Mouse (Mus musculus): ENCODE data around the gene Rnf135. TPM values are rescaled to one million over a fixed set of nuclear protein-coding genes. Genes with fewer than 3 reads are reported as not detected.
"Not testable (repeated sequence)": the region's sequence is repeated elsewhere in the genome, so short reads cannot be mapped to it uniquely, and the experiment has no call there.

Rnf135 gene
- polyA plus RNA-seq, 1 experiment from 2014 or later, result 10.1 TPM

DNA sequence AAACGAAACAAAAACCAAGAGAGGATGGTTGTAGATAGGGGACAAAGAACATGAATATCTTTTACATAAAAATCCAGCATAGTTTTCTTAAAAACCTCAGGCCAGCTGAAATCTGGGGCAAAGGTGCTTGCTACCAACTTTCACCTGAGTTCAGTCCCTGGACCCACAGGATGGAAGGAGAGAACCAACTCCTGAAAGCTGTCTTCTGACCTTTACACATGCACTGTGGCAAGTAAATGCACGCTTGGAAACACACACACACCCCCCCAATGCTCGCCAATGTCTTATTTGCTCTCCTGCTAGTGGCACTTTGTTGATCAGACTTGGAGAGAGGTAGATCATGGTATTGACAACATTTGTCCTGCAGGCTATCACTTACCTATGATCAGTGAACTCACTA lies 31.6 kb downstream of the Rnf135 start:
- no peaks in the 10 kb centered on the region for H3K9me3 ChIP-seq
- ATAC-seq, result no peak
- 91% methylated on average over 3 of the region's 3 CpGs for WGBS
- H3K4me1 ChIP-seq (replicated peaks), result peaks cover 2% of the 10 kb centered on the region
- no peak overlapping the region for H3K9ac ChIP-seq
- H3K4me3 ChIP-seq (replicated peaks), result no peak overlapping the region
- H3K36me3 ChIP-seq, result 0 out of 2 replicates have a peak, but pooled peaks cover under 1% of the 10 kb centered on the region
- no peaks in the 10 kb centered on the region for H3K27me3 ChIP-seq (replicated peaks)
- H3K4me2 ChIP-seq (replicated peaks), result no peak overlapping the region
- H3K27ac ChIP-seq, result no peak overlapping the region

DNA sequence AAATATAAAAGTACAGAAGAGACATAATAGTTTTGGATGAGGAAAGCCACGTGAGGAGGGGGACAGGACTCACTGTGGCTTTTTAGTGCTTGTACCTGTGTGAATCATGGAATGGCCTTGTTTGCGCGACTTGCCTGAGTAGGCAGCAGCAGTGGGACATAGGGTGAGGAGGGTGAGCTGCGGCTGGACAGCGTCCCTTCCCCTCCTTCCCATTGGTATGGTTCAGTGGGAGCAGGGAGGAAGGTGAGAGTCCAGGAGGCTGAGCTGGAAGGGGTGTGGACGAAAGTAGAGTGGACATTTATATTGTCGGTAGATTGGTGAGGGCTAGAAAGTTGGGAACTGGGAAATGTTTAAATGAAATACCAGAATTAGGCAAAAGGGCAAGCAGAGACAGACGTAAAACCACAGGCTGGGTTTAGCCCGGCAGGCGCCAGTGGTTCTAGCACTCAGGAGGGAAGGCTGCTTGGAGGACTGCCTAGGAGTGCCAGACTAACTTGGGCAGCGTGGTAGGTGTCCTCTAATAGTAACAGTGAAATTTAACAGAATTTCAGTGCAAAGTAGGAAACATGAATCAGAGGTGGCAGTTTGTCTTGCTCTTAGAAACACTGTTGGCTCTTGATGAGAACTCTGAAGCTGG lies 35.1 kb downstream of the Rnf135 start:
- Histone ChIP-seq H3K27ac (no peak overlapping the region), H3K9ac (no peak overlapping the region), H3K27me3 (replicated peaks) (no peaks in the 10 kb centered on the region), H3K4me1 (replicated peaks) (no peaks in the 10 kb centered on the region), H3K9me3 (no peaks in the 10 kb centered on the region), H3K36me3 (0 out of 2 replicates have a peak, but pooled peaks cover 3% of the 10 kb centered on the region), H3K4me2 (replicated peaks) (no peak overlapping the region), H3K4me3 (replicated peaks) (no peak overlapping the region)
- ATAC-seq, result no peak
- WGBS, result 80% methylated on average over 11 of the region's 11 CpGs

DNA sequence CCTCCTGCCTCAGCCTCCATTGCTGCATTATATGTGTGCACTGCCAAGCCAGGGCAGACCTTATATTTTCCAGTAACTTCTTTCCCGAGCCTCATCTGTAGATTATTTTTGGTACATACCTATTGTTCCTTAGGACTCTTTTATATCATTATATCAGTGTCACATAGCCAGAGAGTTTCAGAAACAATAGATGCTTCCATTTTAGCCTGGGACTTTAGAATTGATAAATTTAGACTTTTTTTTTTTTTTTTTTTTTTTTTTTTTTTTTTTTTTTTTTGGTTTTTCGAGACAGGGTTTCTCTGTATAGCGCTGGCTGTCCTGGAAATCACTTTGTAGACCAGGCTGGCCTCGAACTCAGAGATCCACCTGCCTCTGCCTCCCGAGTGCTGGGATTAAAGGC lies 46.4 kb downstream of the Rnf135 start:
- not testable (repeated sequence) for H3K36me3 ChIP-seq; ATAC-seq; H3K4me1 ChIP-seq (replicated peaks); H3K27ac ChIP-seq; H3K4me2 ChIP-seq (replicated peaks); H3K4me3 ChIP-seq (replicated peaks); H3K27me3 ChIP-seq (replicated peaks); H3K9ac ChIP-seq; H3K9me3 ChIP-seq
- 82% methylated on average over 5 of the region's 5 CpGs for WGBS

DNA sequence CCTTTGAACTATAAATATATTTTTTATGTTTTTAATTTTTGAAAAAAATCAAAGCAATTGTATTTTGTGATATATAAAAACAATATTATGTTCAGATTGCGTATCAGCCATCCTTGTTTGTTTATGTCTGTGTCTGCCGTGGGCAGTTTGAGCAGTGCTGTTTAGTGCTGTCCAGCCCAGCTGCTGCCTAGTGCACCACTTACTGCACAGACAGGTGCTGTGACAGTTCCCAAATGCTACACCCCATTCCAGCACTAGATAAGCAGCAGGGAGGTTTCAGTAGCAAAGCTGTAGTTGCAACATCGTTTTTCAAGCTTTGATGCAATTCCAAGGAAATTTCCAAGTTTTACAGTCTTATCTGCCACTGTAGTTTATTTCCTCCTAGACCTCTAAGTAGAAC lies 53.6 kb downstream of the Rnf135 start:
- H3K27me3 ChIP-seq (replicated peaks), result no peaks in the 10 kb centered on the region
- WGBS, result 74% methylated on average over 3 of the region's 3 CpGs
- no peak for ATAC-seq

DNA sequence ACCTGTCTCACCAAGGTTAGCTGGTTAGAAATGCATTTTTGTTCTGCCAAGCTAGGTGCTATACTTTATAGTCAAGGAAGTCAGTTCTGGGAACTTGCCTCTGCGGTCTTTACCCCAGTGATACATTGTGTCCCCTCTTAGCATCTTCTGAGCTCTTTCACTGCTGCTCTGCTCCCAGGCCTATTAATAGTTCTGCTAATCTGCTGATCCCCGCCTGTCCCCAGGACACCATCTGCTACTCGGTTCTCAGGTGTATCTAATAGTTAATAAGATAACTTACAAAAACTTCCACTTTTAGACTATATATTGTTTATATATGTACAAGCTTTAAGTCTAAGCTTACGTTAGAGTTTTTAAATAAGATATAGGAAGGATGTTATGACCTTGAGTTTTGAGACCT lies 54.7 kb downstream of the Rnf135 start:
- no peak overlapping the region for H3K27ac ChIP-seq
- no peak overlapping the region for H3K4me2 ChIP-seq (replicated peaks)
- H3K4me3 ChIP-seq (replicated peaks), result no peak overlapping the region
- H3K9ac ChIP-seq, result no peak overlapping the region
- no peaks in the 10 kb centered on the region for H3K4me1 ChIP-seq (replicated peaks)
- no peaks in the 10 kb centered on the region for H3K27me3 ChIP-seq (replicated peaks)
- 85% methylated on average over 4 of the region's 4 CpGs for WGBS
- H3K36me3 ChIP-seq, result peaks cover 8% of the 10 kb centered on the region; the same call in 1 of the 2 replicates
- no peak for ATAC-seq
- no peaks in the 10 kb centered on the region for H3K9me3 ChIP-seq

More for the DNA sequence above, 53.6 kb downstream of the Rnf135 start:
- H3K4me3 ChIP-seq (replicated peaks), result no peak overlapping the region
- no peak overlapping the region for H3K27ac ChIP-seq
- H3K4me1 ChIP-seq (replicated peaks), result no peaks in the 10 kb centered on the region
- H3K36me3 ChIP-seq, result peaks cover 4% of the 10 kb centered on the region; the same call in 1 of the 2 replicates
- H3K4me2 ChIP-seq (replicated peaks), result no peak overlapping the region
- no peak overlapping the region for H3K9ac ChIP-seq
- no peaks in the 10 kb centered on the region for H3K9me3 ChIP-seq

DNA sequence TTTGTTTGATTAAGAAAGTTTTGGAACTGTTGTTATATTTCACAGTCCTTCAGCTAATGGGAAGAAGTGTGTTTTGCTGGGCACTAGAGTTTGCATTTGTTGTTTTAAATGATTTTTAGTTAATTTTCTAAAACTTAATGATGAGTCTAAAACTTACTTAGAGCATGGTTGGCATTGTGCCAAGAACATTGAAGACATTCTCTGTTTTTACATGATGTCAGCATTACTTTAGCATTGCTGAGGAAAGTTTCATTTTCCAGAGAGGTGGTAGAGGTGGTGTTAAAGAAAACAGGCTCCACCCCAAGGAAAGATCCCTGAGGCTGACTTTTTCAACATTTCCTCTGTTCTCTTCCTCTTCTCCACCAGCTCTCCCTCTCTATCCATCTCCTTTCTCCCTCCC lies 63.4 kb downstream of the Rnf135 start:
- no peak overlapping the region for H3K4me2 ChIP-seq (replicated peaks)
- H3K27me3 ChIP-seq (replicated peaks), result no peaks in the 10 kb centered on the region
- no peak overlapping the region for H3K9ac ChIP-seq
- no peaks in the 10 kb centered on the region for H3K4me1 ChIP-seq (replicated peaks)
- no peak overlapping the region for H3K4me3 ChIP-seq (replicated peaks)
- ATAC-seq, result no peak
- peaks cover 10% of the 10 kb centered on the region; the same call in 1 of the 2 replicates for H3K36me3 ChIP-seq
- no peaks in the 10 kb centered on the region for H3K9me3 ChIP-seq
- H3K27ac ChIP-seq, result no peak overlapping the region

DNA sequence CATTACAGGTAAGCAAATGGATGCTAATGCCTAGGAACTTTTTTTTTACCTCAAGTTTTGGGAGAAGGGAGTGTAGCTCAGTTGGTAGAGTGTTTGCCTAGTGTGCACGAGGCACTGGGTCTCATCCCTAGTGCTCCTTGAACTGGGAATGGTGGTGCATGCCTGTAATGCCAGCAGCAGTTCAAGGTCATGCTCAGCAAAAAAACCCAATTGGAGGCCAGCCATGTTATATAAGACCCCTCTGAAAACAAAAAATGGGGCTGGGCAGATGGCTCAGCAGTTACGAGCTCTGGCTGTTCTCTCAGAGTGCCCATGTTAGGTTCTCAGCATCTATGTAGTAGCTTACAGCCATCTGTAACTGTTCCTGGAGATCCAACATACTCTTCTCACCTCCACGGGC lies 64.9 kb downstream of the Rnf135 start:
- H3K36me3 ChIP-seq, result 0 out of 2 replicates have a peak, but pooled peaks cover 4% of the 10 kb centered on the region
- no peak for ATAC-seq

More for the DNA sequence above, 64.9 kb downstream of the Rnf135 start:
- Histone ChIP-seq H3K27me3 (replicated peaks) (no peaks in the 10 kb centered on the region), H3K4me1 (replicated peaks) (no peaks in the 10 kb centered on the region), H3K9me3 (no peaks in the 10 kb centered on the region), H3K27ac (no peak overlapping the region), H3K9ac (no peak overlapping the region), H3K4me2 (replicated peaks) (no peak overlapping the region), H3K4me3 (replicated peaks) (no peak overlapping the region)
- 90% methylated on average over 3 of the region's 3 CpGs for WGBS

Other genes starting within 250 kb of the Rnf135 start
- gene Utp6, start 221.5 kb upstream of the Rnf135 start, polyA plus RNA-seq (2015; fragmentation: Nextera tagmentation; extraction: Ambion mirVana), result 47.0 and 50.0 TPM in 2 replicates
- gene Suz12, start 190.7 kb upstream of the Rnf135 start, polyA plus RNA-seq (2015; fragmentation: Nextera tagmentation; extraction: Ambion mirVana), result 19.2 and 22.6 TPM in 2 replicates
- gene Crlf3, start 102.9 kb upstream of the Rnf135 start, polyA plus RNA-seq (2015; fragmentation: Nextera tagmentation; extraction: Ambion mirVana), result 26.4 and 31.7 TPM in 2 replicates
- 7.3 and 8.9 TPM in 2 replicates for gene Atad5, start 94.5 kb upstream of the Rnf135 start, polyA plus RNA-seq (2015; fragmentation: Nextera tagmentation; extraction: Ambion mirVana)
- gene Tefm, start 41.7 kb upstream of the Rnf135 start, polyA plus RNA-seq (2015; fragmentation: Nextera tagmentation; extraction: Ambion mirVana), result 30.9 and 33.8 TPM in 2 replicates
- 3.6 and 4.2 TPM in 2 replicates for gene Adap2, start 29.7 kb upstream of the Rnf135 start, polyA plus RNA-seq (2015; fragmentation: Nextera tagmentation; extraction: Ambion mirVana)
- gene Rhot1, start 25.2 kb downstream of the Rnf135 start, polyA plus RNA-seq (2015; fragmentation: Nextera tagmentation; extraction: Ambion mirVana), result 43.2 and 46.6 TPM in 2 replicates
- gene Rhbdl3, start 117.1 kb downstream of the Rnf135 start, polyA plus RNA-seq (2015; fragmentation: Nextera tagmentation; extraction: Ambion mirVana), result 2.2 and 3.1 TPM in 2 replicates
- 15.7 and 18.4 TPM in 2 replicates for gene 5730455P16Rik, start 194.2 kb downstream of the Rnf135 start, polyA plus RNA-seq (2015; fragmentation: Nextera tagmentation; extraction: Ambion mirVana)
- 177 and 197 TPM in 2 replicates for gene Zfp207, start 199.4 kb downstream of the Rnf135 start, polyA plus RNA-seq (2015; fragmentation: Nextera tagmentation; extraction: Ambion mirVana)
- 269 and 297 TPM in 2 replicates for gene Psmd11, start 244.8 kb downstream of the Rnf135 start, polyA plus RNA-seq (2015; fragmentation: Nextera tagmentation; extraction: Ambion mirVana)

Data from intestine, embryonic 15.5 days (tissue).